Mouse (Mus musculus) lung, adult 2 months (tissue): ENCODE results near the gene Zfp202.

Source experiments
- CTCF ChIP-seq: fragments of 200-500 bp; IDR thresholded peaks from 2 replicates; pipeline ENCODE4 v1.5.1; 2011; ENCODE audit warnings: mild to moderate bottlenecking, low read length, control low read depth; ENCODE audit not compliant: insufficient read depth
- POLR2A ChIP-seq: fragments of 200-500 bp; IDR thresholded peaks from 2 replicates; pipeline ENCODE4 v1.6.1; 2011; ENCODE audit warnings: low read depth, mild to moderate bottlenecking, control low read depth, low read length, borderline replicate concordance; ENCODE audit errors: extremely low read depth

GRCm38 (mm10) chr9:40228804-40229331 lies 36.8 kb downstream of the Zfp202 start:
- TF ChIP-seq CTCF = no peak
- no peak for TF ChIP-seq POLR2A
